Mouse (Mus musculus) embryonic stem cell, embryonic (primary cell): ENCODE results near the gene Fgf22.

Experiments
- CTCF ChIA-PET, 4 experiments: fragments of 300-600 bp in 2 of 4; fragments of 350-600 bp in 2 of 4; sonication (Branson Sonifier 250); formaldehyde crosslinking; loops; one replicate each; lab custom pipeline; 2022; ENCODE audit warnings: inconsistent platforms in 2 of 4; lab: Charles Lee
- POLR2A ChIA-PET, 4 experiments: fragments of 300-600 bp in 2 of 4; fragments of 350-600 bp in 2 of 4; sonication (Branson Sonifier 250); formaldehyde crosslinking; loops; one replicate each; lab custom pipeline; 2022; ENCODE audit warnings: antibody characterized with exemption in 4 of 4, inconsistent platforms in 1 of 4; lab: Charles Lee

The Fgf22 gene

DNA sequence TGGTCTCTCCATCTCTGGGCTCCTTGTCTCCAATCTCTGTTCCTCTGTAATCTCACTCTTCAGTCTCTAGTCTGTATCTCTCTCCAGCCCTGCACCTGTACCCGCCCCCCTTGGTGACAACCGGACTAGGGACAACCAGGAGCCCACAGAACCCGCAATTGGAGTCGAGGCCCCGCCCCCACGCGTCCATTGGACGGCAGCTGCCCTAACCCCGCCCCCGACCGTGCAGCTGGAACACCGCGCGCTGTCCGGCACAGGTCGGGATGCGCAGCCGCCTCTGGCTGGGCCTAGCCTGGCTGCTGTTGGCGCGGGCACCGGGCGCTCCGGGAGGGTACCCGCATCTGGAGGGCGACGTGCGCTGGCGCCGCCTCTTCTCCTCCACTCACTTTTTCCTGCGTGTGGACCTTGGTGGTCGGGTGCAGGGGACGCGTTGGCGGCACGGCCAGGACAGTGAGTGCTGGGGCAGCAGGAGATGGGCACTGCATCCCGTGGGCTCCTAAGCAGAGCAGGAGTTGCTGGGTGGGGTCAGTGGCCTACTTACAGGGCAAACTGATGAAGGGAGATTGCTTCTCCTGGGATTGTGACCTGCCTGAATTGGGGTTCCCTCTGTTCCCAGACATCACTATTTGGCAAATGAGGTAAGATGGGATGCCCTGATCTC is at the start of gene Fgf22:
Gene Fgf22, plus strand, starts transcription at position 221 of the 661 bp plus-strand sequence.
- POLR2A ChIA-PET = interaction anchor here (0.5 to 2.5 kb wide), 18 partner anchors 8 to 413 kb away, joined by 3 to 9 read pairs (median 4); partner anchors contain the start of genes Polrmt (in 3 of the 4), Rnf126 (in 2 of the 4) and Ptbp1 (in 1 of the 4)
- CTCF ChIA-PET = interaction anchor here in 3 of 4 experiments (0.5 to 1.8 kb wide), 12 partner anchors 8 to 278 kb away, joined by 3 to 6 read pairs (median 3); partner anchors contain the start of gene Polrmt (in 1 of the 3)

DNA sequence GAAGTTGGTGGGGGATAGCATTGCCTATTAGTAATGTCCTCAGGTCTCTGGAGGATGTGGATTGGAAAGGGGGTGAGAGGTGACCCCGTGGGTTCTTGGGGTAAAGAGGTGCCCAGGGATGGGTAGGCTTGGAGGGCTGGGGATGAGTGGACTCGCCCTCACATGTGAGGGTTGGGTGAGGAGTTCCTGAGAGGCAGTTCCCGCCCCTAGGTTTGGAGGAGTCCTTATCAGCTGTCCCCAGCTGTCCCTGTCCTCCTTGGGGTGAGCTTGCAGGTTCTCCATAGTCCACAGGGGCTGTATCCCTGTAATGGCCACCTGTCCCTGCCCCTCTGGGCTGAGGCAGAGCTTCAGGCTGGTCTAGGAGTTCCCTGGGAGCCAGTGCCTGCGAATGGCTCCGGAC is 48.9 kb upstream of the Fgf22 start:
- ChIA-PET POLR2A (interaction anchor here in 3 of 4 experiments (0.6 to 8.4 kb wide), 25 partner anchors 8 to 159 kb away, joined by 3 to 197 read pairs (median 5); partner anchors contain the start of genes Cdc34 (in 2 of the 3), Gzmm (in 2 of the 3), Tpgs1 (in 2 of the 3) and Fgf22 (in 1 of the 3)), CTCF (interaction anchor here in 3 of 4 experiments (0.6 to 1.3 kb wide), 5 partner anchors 13 to 203 kb away, joined by 3 read pairs; partner anchors contain the start of gene Med16 (in 1 of the 3))

DNA sequence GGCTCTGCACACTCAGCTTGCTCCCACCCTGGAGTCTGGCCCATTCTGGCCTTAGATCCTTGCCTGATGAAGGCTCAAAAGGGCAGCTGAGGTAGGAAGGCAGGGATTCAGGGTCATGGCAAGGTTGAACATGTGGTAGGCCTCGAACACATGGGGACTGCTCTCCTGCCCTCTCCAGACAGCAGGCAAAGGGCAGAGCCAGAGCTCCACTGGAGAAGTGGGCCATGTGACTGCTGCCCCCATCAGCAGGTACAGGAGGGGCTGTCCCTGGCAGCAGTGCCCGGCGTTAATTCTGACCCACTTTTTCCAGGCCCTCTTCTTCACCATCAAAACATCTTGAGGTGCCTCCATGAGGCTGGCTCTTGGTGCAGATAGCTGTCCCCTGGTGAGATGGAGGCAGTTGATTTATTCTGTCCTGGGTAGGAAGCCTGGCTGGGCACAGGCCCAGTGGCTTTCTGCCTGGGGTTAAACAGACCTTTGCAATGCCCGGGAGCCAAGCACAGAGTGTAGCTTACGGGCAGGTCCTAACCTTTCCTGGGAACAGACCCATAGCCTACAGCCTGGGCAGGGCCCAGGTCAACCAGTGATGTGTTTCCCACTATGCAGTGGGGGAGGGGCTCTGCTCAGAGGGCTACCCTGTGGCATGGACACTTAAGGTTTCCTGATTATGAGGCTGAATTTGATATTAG is 48.3 kb upstream of the Fgf22 start:
- ChIA-PET CTCF (interaction anchor here in 3 of 4 experiments (0.5 to 3.4 kb wide), 8 partner anchors 11 to 184 kb away, joined by 3 to 12 read pairs (median 3); partner anchors contain the start of gene Cfd (in 1 of the 3)), POLR2A (interaction anchor here in 3 of 4 experiments (0.6 to 8.4 kb wide), 20 partner anchors 8 to 131 kb away, joined by 3 to 197 read pairs (median 7); partner anchors contain the start of genes Cdc34 (in 2 of the 3), Gzmm (in 2 of the 3), Tpgs1 (in 2 of the 3) and Fgf22 (in 1 of the 3))

DNA sequence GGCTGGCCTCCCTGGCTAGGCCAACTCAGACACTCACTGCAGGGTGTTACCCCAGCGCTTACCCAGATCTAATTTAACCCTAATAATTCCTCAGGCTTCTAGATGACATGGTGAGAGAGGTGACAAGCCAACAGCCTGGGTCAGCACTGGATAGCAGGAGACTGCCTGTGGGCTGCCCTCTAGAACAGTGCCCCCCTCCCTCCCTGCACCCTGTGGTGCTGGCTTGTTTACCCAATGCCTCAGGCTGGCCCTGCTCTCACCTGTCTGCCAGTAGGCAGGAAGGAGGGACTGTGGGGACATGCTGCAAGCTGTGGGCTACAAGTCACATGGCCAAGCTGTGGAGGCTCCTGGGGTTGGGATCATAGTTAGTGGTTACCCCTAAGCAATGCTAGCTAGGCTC is 47.7 kb upstream of the Fgf22 start:
- ChIA-PET CTCF (interaction anchor here in 2 of 4 experiments (0.5 to 3.4 kb wide), 8 partner anchors 11 to 184 kb away, joined by 3 to 12 read pairs (median 3); partner anchors contain the start of genes Cdc34 (in 1 of the 2), Cfd (in 1 of the 2) and Polrmt (in 1 of the 2)), POLR2A (interaction anchor here (0.5 to 8.4 kb wide), 21 partner anchors 9 to 154 kb away, joined by 3 to 197 read pairs (median 4); partner anchors contain the start of genes Cdc34 (in 2 of the 4), Gzmm (in 2 of the 4), Polrmt (in 2 of the 4) and Tpgs1 (in 2 of the 4))

DNA sequence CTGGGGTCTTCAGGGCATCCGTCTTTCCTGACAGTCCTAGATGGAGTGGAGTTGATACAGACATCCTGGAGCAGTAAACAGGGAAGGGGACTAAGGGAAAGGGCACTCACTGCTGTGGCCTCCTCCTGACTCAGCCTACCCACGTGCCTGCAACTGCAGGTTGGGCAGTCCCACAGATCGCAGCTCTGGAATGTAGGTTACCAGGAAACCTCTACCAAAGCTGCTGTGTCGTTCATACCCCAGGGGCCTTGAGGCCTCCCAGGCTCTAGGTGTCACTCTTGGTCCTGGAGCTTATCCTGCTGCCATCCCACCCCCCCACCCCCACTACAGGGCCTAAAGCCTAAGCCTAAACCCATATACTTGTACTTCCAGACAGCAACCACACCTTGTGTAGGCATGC is 47.1 kb upstream of the Fgf22 start:
- ChIA-PET POLR2A (interaction anchor here (0.5 to 8.4 kb wide), 29 partner anchors 10 to 277 kb away, joined by 3 to 197 read pairs (median 4); partner anchors contain the start of genes Cdc34 (in 2 of the 4), Gzmm (in 2 of the 4), Tpgs1 (in 2 of the 4) and Fgf22 (in 1 of the 4)), CTCF (interaction anchor here in 2 of 4 experiments (0.6 to 3.4 kb wide), 8 partner anchors 10 to 113 kb away, joined by 3 to 12 read pairs (median 3); partner anchors contain the start of genes Cdc34 (in 1 of the 2) and Polrmt (in 1 of the 2))

DNA sequence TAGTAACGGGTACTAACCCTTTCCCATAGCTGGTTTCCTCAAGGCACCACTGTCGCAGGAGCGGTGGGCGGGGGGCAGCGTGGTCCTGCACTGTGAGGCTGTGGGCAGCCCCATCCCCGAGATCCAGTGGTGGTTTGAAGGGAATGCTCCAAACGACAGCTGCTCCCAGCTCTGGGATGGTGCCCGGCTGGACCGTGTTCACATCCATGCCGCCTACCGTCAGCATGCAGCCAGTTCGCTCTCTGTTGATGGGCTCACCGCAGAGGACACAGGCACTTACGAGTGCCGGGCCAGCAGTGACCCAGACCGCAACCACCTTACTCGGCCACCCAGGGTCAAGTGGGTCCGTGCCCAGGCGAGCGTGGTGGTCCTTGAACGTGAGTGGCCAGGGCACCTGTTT is 46.2 kb upstream of the Fgf22 start:
- POLR2A ChIA-PET = interaction anchor here in 2 of 4 experiments (0.7 to 8.4 kb wide), 24 partner anchors 8 to 276 kb away, joined by 3 to 197 read pairs (median 4); partner anchors contain the start of genes Cdc34 (in 2 of the 2), Gzmm (in 2 of the 2), Tpgs1 (in 2 of the 2) and Madcam1 (in 1 of the 2)
- CTCF ChIA-PET = interaction anchor here in 3 of 4 experiments (0.8 to 3.4 kb wide), 9 partner anchors 9 to 93 kb away, joined by 3 to 12 read pairs (median 4); partner anchors contain the start of gene Polrmt (in 1 of the 3)

DNA sequence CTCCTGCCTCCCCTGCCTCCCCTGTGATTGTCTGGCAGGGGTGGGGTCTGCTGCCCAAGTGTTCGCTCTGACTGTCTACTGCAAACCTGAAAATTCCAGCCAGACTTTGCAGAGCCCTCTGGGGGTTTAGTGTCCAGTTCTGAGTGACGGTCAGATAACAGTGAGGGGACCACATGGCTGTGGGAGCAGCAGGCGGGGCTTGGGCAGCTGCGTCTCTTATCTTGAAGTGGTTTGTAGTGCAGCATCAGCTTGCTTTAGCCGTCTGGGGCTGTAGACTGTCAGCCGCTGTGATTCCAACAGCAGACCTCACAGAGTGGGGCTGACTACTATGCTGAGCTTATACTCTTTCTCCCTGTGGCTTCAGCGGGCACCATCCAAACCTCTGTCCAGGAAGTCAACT is 45.6 kb upstream of the Fgf22 start:
- ChIA-PET CTCF (interaction anchor here in 3 of 4 experiments (0.6 to 3.4 kb wide), 14 partner anchors 9 to 114 kb away, joined by 3 to 12 read pairs (median 4); partner anchors contain the start of gene Polrmt (in 1 of the 3)), POLR2A (interaction anchor here in 2 of 4 experiments (0.6 to 8.4 kb wide), 20 partner anchors 9 to 668 kb away, joined by 3 to 197 read pairs (median 4); partner anchors contain the start of genes C2cd4c (in 2 of the 2), Gzmm (in 2 of the 2), Tpgs1 (in 2 of the 2) and Cdc34 (in 1 of the 2))

DNA sequence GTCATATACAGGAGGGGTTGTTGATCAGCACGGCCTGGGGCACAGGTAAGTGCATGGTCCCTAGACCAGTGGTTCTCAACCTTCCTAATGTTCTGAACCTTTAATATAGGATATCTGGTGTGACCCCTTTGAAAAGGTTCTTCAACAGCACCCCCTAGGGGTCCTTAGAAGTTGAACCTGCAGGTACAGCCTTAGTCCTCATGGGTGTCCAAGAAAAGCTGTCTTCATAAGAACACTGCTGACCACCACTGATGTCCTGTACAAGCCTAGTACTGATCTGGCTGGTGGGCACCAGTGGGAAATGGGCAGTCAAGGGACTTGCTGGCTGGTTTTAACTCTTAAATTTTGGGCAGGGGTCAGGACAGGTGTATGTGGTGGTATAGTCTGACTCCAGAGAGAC is 42.8 kb upstream of the Fgf22 start:
- ChIA-PET CTCF (interaction anchor here (0.5 to 1.2 kb wide), 38 partner anchors 8 to 557 kb away, joined by 3 to 10 read pairs (median 4); partner anchors contain the start of genes Madcam1 (in 2 of the 4), Bsg (in 1 of the 4), Cdc34 (in 1 of the 4) and Palm (in 1 of the 4)), POLR2A (interaction anchor here in 3 of 4 experiments (0.6 to 2.5 kb wide), 10 partner anchors 8 to 1889 kb away, joined by 3 to 9 read pairs (median 3); partner anchors contain the start of genes Bsg (in 1 of the 3), Polrmt (in 1 of the 3) and Ptbp1 (in 1 of the 3))

DNA sequence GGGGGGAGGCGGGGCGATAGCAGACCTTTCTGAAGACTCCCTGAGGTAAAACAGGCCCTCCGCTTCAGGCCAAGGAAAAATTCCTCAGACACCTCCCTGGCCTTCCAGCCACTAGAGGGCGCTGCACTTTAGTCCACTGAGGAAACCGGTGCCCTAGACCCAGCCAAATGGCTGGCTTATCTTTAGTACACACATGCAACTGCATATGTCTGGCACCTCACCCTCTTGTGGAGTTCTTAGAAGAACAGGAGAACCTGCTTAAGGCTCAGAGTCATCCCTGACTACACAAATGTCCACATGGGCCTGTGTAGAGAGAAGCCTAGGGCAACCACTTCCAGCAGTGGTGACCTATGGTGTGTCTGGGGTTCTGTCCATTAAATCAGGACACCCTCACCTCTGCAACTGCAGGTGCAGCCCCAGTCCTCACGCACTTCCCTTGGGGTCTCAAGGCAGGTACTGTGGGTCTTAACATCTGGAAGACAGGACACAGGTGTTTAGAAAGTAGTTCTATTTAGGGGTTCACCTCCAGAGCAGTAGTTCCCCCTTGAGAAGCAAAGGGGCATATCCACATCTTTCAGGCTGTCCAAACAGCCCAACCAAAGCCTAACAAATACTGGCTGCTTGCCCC is 42.3 kb upstream of the Fgf22 start:
- ChIA-PET POLR2A (interaction anchor here in 3 of 4 experiments (0.6 to 3.2 kb wide), 12 partner anchors 9 to 1889 kb away, joined by 3 to 20 read pairs (median 4); partner anchors contain the start of genes Bsg (in 1 of the 3), Gzmm (in 1 of the 3), Polrmt (in 1 of the 3) and Ptbp1 (in 1 of the 3)), CTCF (interaction anchor here (0.5 to 1.0 kb wide), 33 partner anchors 9 to 557 kb away, joined by 3 to 10 read pairs (median 4); partner anchors contain the start of genes Bsg (in 1 of the 4), Cdc34 (in 1 of the 4), Madcam1 (in 1 of the 4) and Palm (in 1 of the 4))

- ChIA-PET POLR2A (interaction anchor here in 3 of 4 experiments (0.6 to 3.2 kb wide), 7 partner anchors 8 to 147 kb away, joined by 3 to 20 read pairs (median 7); partner anchors contain the start of genes Bsg (in 1 of the 3) and Gzmm (in 1 of the 3)), CTCF (no interaction called here)
These were observed 41.7 kb upstream of the Fgf22 start for GRCm38 (mm10) chr10:79713163-79713562.

DNA sequence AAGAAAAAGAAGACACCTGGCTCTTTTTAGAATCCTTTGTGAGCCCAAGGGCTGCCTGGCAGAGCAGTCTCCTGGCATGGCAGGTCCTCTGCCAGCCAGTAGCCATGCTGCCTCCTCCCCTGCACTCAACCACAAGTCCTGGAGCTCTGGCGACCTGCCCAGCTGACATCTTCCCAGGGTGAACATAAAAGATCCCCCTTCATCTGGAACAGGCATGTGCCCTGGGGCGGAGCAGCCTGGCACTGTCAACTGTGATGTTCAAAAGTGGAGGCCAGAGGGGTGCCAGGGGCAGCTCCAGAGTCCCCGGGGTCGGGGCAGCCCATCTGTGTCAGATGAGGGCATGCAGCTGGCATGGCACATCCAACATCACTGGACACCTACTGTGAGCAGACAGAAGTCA is 39.9 kb upstream of the Fgf22 start:
- ChIA-PET CTCF (interaction anchor here in 3 of 4 experiments (0.6 to 1.6 kb wide), 7 partner anchors 11 to 81 kb away, joined by 3 to 5 read pairs (median 4); partner anchors contain the start of gene Bsg (in 3 of the 3)), POLR2A (interaction anchor here in 3 of 4 experiments (0.9 to 3.2 kb wide), 19 partner anchors 9 to 145 kb away, joined by 3 to 25 read pairs (median 6); partner anchors contain the start of genes Bsg (in 2 of the 3), Gzmm (in 1 of the 3) and Polrmt (in 1 of the 3))

DNA sequence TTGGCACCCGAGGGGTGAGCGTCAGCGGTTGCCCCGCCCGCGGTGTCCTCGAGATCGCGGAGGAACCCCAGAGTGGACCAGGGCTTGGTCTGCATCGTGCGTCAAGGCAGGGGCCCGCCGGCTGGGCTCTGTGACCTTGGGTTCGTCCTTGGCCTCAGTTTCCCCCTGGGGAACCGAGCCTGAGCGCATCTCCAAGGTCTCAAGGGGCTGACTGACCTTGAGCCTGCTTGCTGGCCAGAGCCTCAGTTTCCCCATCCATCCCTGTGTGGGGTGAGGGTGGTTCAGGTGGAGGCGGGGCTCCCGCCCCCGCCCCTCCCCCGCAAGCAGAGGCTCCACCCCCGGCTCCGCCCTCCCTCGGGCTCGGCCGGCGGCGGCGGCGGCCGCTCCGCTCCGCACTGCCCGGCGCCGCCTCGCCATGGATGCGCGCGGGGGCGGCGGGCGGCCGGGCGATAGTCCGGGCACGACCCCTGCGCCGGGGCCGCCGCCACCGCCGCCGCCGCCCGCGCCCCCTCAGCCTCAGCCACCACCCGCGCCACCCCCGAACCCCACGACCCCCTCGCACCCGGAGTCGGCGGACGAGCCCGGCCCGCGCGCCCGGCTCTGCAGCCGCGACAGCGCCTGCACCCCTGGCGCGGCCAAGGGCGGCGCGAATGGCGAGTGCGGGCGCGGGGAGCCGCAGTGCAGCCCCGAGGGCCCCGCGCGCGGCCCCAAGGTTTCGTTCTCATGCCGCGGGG is 38.5 kb upstream of the Fgf22 start, which contains the start of gene Hcn2:
Gene Hcn2, plus strand, starts transcription at position 381 of the 734 bp plus-strand sequence.
- POLR2A ChIA-PET = interaction anchor here in 2 of 4 experiments (1.0 to 2.4 kb wide), 2 partner anchors 12 to 13 kb away, joined by 3 to 14 read pairs; partner anchors contain the start of gene Bsg (in 1 of the 2)
- CTCF ChIA-PET = interaction anchor here in 1 of 4 experiments (1.8 to 2.2 kb wide), 3 partner anchors 8 to 21 kb away, joined by 5 to 12 read pairs (median 6); no protein-coding TSS in a partner anchor

DNA sequence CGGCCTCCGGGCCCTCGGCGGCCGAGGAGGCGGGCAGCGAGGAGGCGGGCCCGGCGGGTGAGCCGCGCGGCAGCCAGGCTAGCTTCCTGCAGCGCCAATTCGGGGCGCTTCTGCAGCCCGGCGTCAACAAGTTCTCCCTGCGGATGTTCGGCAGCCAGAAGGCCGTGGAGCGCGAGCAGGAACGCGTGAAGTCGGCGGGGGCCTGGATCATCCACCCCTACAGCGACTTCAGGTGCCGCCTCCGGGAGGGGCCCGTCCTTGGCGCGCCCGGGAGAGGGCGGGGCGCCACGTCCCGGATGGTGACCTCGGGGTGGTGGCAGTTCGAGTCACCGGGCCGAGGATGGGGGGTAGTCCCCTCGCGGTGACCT is 37.9 kb upstream of the Fgf22 start:
- ChIA-PET CTCF (interaction anchor here in 1 of 4 experiments (1.8 to 2.2 kb wide), 3 partner anchors 8 to 21 kb away, joined by 5 to 12 read pairs (median 6); no protein-coding TSS in a partner anchor), POLR2A (interaction anchor here in 3 of 4 experiments (1.0 to 2.4 kb wide), 3 partner anchors 12 to 13 kb away, joined by 3 to 14 read pairs (median 8); partner anchors contain the start of gene Bsg (in 2 of the 3))

DNA sequence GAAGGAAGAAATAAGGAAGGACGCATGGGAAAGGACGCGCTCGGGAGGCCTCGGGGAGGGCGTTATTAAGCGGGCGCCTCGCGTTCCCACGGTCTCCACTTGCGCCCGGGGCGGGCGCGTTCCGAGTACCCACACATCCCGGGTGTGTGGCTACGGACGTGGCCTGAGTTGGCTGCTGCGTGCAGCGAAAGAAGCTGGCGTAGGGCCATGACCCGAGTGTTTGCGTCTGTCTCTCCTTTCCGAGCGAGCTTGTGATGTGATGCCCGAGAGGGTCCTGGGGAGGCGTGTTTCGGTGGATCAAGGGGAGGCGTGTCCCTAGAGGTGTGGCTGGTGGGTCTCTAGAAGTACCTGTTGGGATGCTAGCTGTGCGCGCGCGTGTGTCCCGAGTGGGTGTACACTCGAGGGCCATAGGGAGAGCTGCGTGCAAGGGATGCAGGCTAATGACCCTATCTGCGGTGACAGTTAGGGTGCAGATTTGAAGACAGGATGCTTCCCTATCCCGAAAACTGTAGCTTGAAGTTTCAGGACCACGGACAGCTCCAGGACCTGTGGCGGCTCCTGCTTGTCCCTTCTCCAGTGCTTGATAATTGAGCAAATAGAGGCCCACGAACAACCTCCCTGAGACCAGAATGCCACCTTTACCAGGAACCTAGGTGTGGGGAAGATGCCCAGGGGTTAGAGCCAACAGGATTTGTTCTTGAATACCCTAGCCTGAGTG is 37.1 kb upstream of the Fgf22 start:
- CTCF ChIA-PET = interaction anchor here (0.6 to 2.2 kb wide), 21 partner anchors 8 to 209 kb away, joined by 3 to 14 read pairs (median 5); partner anchors contain the start of genes Arid3a (in 1 of the 4) and Bsg (in 1 of the 4)
- POLR2A ChIA-PET = interaction anchor here in 3 of 4 experiments (0.5 to 2.8 kb wide), 36 partner anchors 8 to 450 kb away, joined by 3 to 21 read pairs (median 5); partner anchors contain the start of genes Bsg (in 3 of the 3), Polrmt (in 2 of the 3), Ptbp1 (in 2 of the 3) and Cdc34 (in 1 of the 3)
